8 mouse cellular contexts compared by ENCODE assay signal in the genomic region with DNA sequence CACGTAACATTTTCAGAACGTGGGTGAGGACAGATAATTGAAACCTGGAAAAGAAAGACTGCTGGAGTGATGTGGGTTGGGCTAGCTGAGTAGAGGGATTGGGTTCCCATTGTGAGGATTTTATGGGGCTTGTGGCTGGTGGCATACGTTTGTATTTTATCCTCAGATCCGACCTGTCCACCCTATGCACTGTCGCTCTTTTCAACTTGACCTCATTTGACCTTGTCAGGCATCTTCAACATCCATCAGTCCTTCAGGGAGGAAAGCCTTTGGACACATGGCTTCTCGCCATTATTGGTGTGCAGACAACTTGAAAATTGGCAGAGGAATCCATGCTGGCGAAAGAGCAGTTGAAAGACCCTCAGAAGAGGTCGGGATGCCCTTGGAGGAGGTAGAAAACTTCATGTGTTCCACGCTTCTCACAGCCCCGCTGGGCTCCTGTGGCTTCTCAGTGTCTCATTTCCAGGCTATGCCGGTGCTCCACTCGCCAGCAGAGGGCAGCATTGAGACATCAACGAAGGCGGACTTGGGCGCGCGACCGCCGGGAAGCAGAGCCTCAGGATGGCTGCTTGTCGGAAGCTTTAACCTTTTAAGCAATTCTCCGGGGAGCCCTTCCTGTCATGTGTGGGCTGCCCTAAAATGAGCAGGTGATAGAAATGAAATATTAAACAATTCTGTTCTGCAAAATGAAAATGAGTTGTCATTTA.
DNase-seq lines count a peak whose midpoint lies in the region; ATAC-seq lines count a peak whose summit lies in the region.

No protein-coding gene starts in this region.

- DNase-seq in T-cell, adult 2 months (ENCODE audit: low spot score) = peak; percentile 80
- peak; percentile 98 to 100 for DNase-seq in cerebellum, postnatal 36 days
- DNase-seq in gastrocnemius, adult 18-20 months (ENCODE audit: low spot score) = peak; percentile 90
- DNase-seq in left cerebral cortex, adult 11 months (ENCODE audit: low spot score) = peak; percentile 93
- DNase-seq in lung, postnatal 36 days = peak; percentile 95
- peak; percentile 94 for DNase-seq in retina, postnatal 1 day
- peak; percentile 98 for DNase-seq in thymus, postnatal 4 days

- peak overlapping the region; percentile 52; the same call in 1 of the 2 replicates for H3K9ac ChIP-seq in hindbrain, embryonic 16.5 days (ENCODE audit: low read depth, low read length)

- no peaks in the 10 kb centered on the region for H3K9me3 ChIP-seq in hindbrain, embryonic 16.5 days (ENCODE audit: control insufficient read depth, low read length)

- no peaks in the 10 kb centered on the region for H3K27me3 ChIP-seq in hindbrain, embryonic 16.5 days (replicated peaks; ENCODE audit: control insufficient read depth, insufficient read depth, low read length)

- H3K4me2 ChIP-seq in hindbrain, embryonic 16.5 days (ENCODE audit: low read length) = peak overlapping the region; percentile 48

- no peaks in the 10 kb centered on the region for H3K36me3 ChIP-seq in hindbrain, embryonic 16.5 days (ENCODE audit: control insufficient read depth, insufficient read depth, low read length)

- H3K4me1 ChIP-seq in hindbrain, embryonic 16.5 days (ENCODE audit: control insufficient read depth, insufficient read depth, low read depth, low read length) = peaks cover 8% of the 10 kb centered on the region

- ATAC-seq in hindbrain, embryonic 16.5 days = peak; percentile 89

- H3K27ac ChIP-seq in hindbrain, embryonic 16.5 days (ENCODE audit: low read depth, low read length) = peak overlapping the region; percentile 85; the same call in 1 of the 2 replicates

- WGBS in hindbrain, embryonic 16.5 days = 8% methylated on average over 21 of the region's 21 CpGs

- H3K4me3 ChIP-seq in hindbrain, embryonic 16.5 days (ENCODE audit: low read length) = peak overlapping the region; percentile 16

Comparison
In these comparisons a context has a peak if more than half of its experiments do, and no peak if none do; other contexts are left out.
1. Peak in every context shown above with its lines: DNase-seq, ATAC-seq, H3K4me3 ChIP-seq and H3K27ac ChIP-seq.